Mouse (Mus musculus) small intestine, adult 2 months (tissue): ENCODE results near the gene Mlh1.

Experiments
- CTCF ChIP-seq: fragments of 200-500 bp; IDR thresholded peaks from 2 replicates; pipeline ENCODE4 v1.5.1; 2012; ENCODE audit warnings: low read depth, mild to moderate bottlenecking, control low read depth, inconsistent platforms, low read length, moderate library complexity, mixed read lengths; ENCODE audit not compliant: insufficient replicate concordance, insufficient read length; ENCODE audit errors: extremely low read depth
- POLR2A ChIP-seq: fragments of 200-500 bp; IDR thresholded peaks from 2 replicates; pipeline ENCODE4 v1.6.1; 2012; ENCODE audit warnings: low read depth, mild to moderate bottlenecking, control low read depth, inconsistent platforms, low read length, moderate library complexity

GRCm38 (mm10) chr9:111285676-111286075 lies 14.1 kb upstream of the Mlh1 start:
- TF ChIP-seq CTCF (no peak), POLR2A (no peak)
